Mouse (Mus musculus) neural tube, embryonic 10.5 days (tissue): ENCODE data around the gene Gm11568.
"Not testable (repeated sequence)": the region's sequence is repeated elsewhere in the genome, so short reads cannot be mapped to it uniquely, and the experiment has no call there.

ENCODE experiments used
- DNase-seq: peaks from one replicate; pipeline ENCODE4 v3.0.0-alpha.2; 2017; ENCODE audit warnings: low spot score; ENCODE audit errors: extremely low spot score

Gm11568 gene

GRCm38 (mm10) chr11:99857617-99858016 lies at the start of gene Gm11568:
Gene Gm11568, plus strand, starts transcription at chr11:99857917.
- no peak for DNase-seq

- not testable (repeated sequence) for DNase-seq
Observed at GRCm38 (mm10) chr11:99809792-99810191, 47.9 kb upstream of the Gm11568 start, which contains the start of gene Krtap4-13. Gene Krtap4-13, minus strand, starts transcription at chr11:99809892.

GRCm38 (mm10) chr11:99815566-99815965 lies 42.2 kb upstream of the Gm11568 start, which contains the start of gene Gm11564:
Gene Gm11564, minus strand, starts transcription at chr11:99815666.
- DNase-seq: not testable (repeated sequence)

- no peak for DNase-seq
Observed at GRCm38 (mm10) chr11:99837966-99838365, 19.8 kb upstream of the Gm11568 start, which contains the start of gene 2300003K06Rik. Gene 2300003K06Rik, minus strand, starts transcription at chr11:99838066.

- no peak for DNase-seq
Observed at GRCm38 (mm10) chr11:99842185-99842584, 15.5 kb upstream of the Gm11568 start.

GRCm38 (mm10) chr11:99846746-99847145 lies 11.0 kb upstream of the Gm11568 start:
- DNase-seq: no peak

GRCm38 (mm10) chr11:99851508-99851907 lies 6.2 kb upstream of the Gm11568 start, which contains the start of gene Krtap4-16:
Gene Krtap4-16, minus strand, starts transcription at chr11:99851608.
- no peak for DNase-seq

- peak; percentile 18 for DNase-seq
Observed at GRCm38 (mm10) chr11:99854121-99854520, 3.6 kb upstream of the Gm11568 start.

- no peak for DNase-seq
Observed at GRCm38 (mm10) chr11:99858761-99859160, 1.0 kb downstream of the Gm11568 start.

GRCm38 (mm10) chr11:99864176-99864575 lies 6.5 kb downstream of the Gm11568 start, which contains the start of gene Gm11559:
Gene Gm11559, plus strand, starts transcription at chr11:99864476.
- DNase-seq: not testable (repeated sequence)

- not testable (repeated sequence) for DNase-seq
Observed at GRCm38 (mm10) chr11:99873089-99873488, 15.4 kb downstream of the Gm11568 start, which contains the start of gene Krtap9-1. Gene Krtap9-1, plus strand, starts transcription at chr11:99873389.

GRCm38 (mm10) chr11:99878887-99879286 lies 21.2 kb downstream of the Gm11568 start, which contains the start of gene Gm11567:
Gene Gm11567, plus strand, starts transcription at chr11:99879187.
- DNase-seq: not testable (repeated sequence)

- DNase-seq: no peak
Observed at GRCm38 (mm10) chr11:99907620-99908019, 49.9 kb downstream of the Gm11568 start, which contains the start of gene Krtap31-1. Gene Krtap31-1, plus strand, starts transcription at chr11:99907920.
